ENCODE assay signal across 8 mouse cellular contexts in the genomic region with DNA sequence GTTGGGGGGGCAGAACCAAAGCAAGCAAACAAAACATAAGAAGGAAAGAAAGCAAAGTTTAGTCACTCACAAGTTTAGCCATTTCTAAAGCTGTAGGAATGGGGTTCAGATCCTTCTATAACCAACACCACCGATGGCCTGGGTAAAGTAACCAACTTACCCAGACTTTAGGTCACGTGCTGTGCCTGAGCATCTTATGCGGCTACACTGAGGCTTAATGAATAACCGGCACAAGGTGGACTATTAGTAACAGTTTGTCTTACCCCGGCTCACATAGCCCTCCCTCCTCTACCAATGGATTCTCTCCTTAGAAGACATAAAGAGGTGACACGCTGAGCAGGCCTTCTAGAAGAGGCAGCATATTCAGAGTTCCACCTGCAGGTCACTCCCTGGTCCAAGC. TPM values are rescaled to one million over a fixed set of nuclear protein-coding genes. Genes with fewer than 3 reads are reported as not detected.
A peak's percentile ranks its signal among the peaks of the same experiment; 100 is the strongest.
DNase-seq lines count a peak whose midpoint lies in the region; ATAC-seq and TF ChIP-seq lines count a peak whose summit lies in the region.

No protein-coding gene starts in this region.

- intact Hi-C loops in gastrocnemius, postnatal 14 days (cut with DNase I; ENCODE audit: low total_unique reads): no loop called here

- H3K4me3 ChIP-seq in cortical plate, adult 2 months (ENCODE audit: insufficient read depth, low read length): peak overlapping the region; percentile 100
- H3K4me3 ChIP-seq in intestine, embryonic 15.5 days (replicated peaks): peak overlapping the region; percentile 100
- H3K4me3 ChIP-seq in liver, embryonic 15.5 days (replicated peaks): peak overlapping the region; percentile 100

- peaks cover 8% of the 10 kb centered on the region; the same call in 1 of the 2 replicates for H3K4me1 ChIP-seq in cortical plate, adult 2 months (ENCODE audit: control insufficient read depth, insufficient read depth, low read length)
- H3K4me1 ChIP-seq in intestine, embryonic 15.5 days (replicated peaks): peaks cover 9% of the 10 kb centered on the region
- peaks cover 30% of the 10 kb centered on the region for H3K4me1 ChIP-seq in liver, embryonic 15.5 days (replicated peaks)

- no peak for TF ChIP-seq POLR2A in cortical plate, adult 2 months (IDR thresholded peaks at IDR 0.05; ENCODE audit: extremely low read depth, insufficient read depth, low read length)

- ATAC-seq in intestine, embryonic 15.5 days: no peak
- ATAC-seq in liver, embryonic 15.5 days (ENCODE audit: insufficient read depth): no peak

- WGBS in intestine, embryonic 15.5 days: 29% methylated on average over 6 of the region's 6 CpGs
- 48% methylated on average over 6 of the region's 6 CpGs for WGBS in liver, embryonic 15.5 days (ENCODE audit: insufficient replicate concordance)

- no peaks in the 10 kb centered on the region for H3K9me3 ChIP-seq in intestine, embryonic 15.5 days
- H3K9me3 ChIP-seq in liver, embryonic 15.5 days (replicated peaks): no peaks in the 10 kb centered on the region

- H3K36me3 ChIP-seq in intestine, embryonic 15.5 days: no peaks in the 10 kb centered on the region
- H3K36me3 ChIP-seq in liver, embryonic 15.5 days (replicated peaks): no peaks in the 10 kb centered on the region

- no peaks in the 10 kb centered on the region for H3K27me3 ChIP-seq in intestine, embryonic 15.5 days (replicated peaks)
- H3K27me3 ChIP-seq in liver, embryonic 15.5 days: peaks cover 37% of the 10 kb centered on the region

- peak overlapping the region; percentile 90 for H3K4me2 ChIP-seq in intestine, embryonic 15.5 days (replicated peaks)
- H3K4me2 ChIP-seq in liver, embryonic 15.5 days: peak overlapping the region; percentile 90

- H3K27ac ChIP-seq in cortical plate, adult 2 months (ENCODE audit: insufficient read depth, low read length): no peak overlapping the region
- no peak overlapping the region for H3K27ac ChIP-seq in intestine, embryonic 15.5 days
- H3K27ac ChIP-seq in liver, embryonic 15.5 days (replicated peaks): no peak overlapping the region; the same call in 1 of the 2 replicates

- no peak overlapping the region; the same call in 1 of the 2 replicates for H3K9ac ChIP-seq in intestine, embryonic 15.5 days
- H3K9ac ChIP-seq in liver, embryonic 15.5 days: peak overlapping the region; percentile 51; the same call in 1 of the 2 replicates

- TF ChIP-seq CTCF in cortical plate, adult 2 months (IDR thresholded peaks at IDR 0.05; ENCODE audit: extremely low read depth, insufficient read depth, low read length): no peak

- peak; percentile 26 for DNase-seq in cerebellum, adult 8-10 months
- DNase-seq in cerebellum, adult 11-12 months: no peak
- DNase-seq in ovary, postnatal 36 days (ENCODE audit: low spot score): no peak
- no peak for DNase-seq in urinary bladder, postnatal 10 days (ENCODE audit: low spot score)
- DNase-seq in gastrocnemius, postnatal 14 days: no peak

RNA-seq across cellular contexts. Expression of a gene that starts 1.0 kb away (rescaled TPM):
- polyA plus RNA-seq in cortical plate, adult 2 months (2012; rRNA removed): 73.9 and 76.5 TPM in 2 replicates
- polyA plus RNA-seq in intestine, embryonic 15.5 days (2015; fragmentation: Nextera tagmentation; extraction: Ambion mirVana): 22.4 and 30.5 TPM in 2 replicates
- 13.3 and 17.4 TPM in 2 replicates for polyA plus RNA-seq in liver, embryonic 15.5 days (2015; fragmentation: Nextera tagmentation; extraction: Ambion mirVana)
- 10 to 100 TPM; 48.7 to 51.8 TPM for total RNA-seq in gastrocnemius, postnatal 14 days (2021)

RNA-seq across cellular contexts. Expression of a gene that starts 35.5 kb away (rescaled TPM):
- 149 and 160 TPM in 2 replicates for polyA plus RNA-seq in cortical plate, adult 2 months (2012; rRNA removed)
- polyA plus RNA-seq in intestine, embryonic 15.5 days (2015; fragmentation: Nextera tagmentation; extraction: Ambion mirVana): 574 and 692 TPM in 2 replicates
- 499 and 578 TPM in 2 replicates for polyA plus RNA-seq in liver, embryonic 15.5 days (2015; fragmentation: Nextera tagmentation; extraction: Ambion mirVana)
- 100 to 1,000 TPM; 111 to 128 TPM for total RNA-seq in gastrocnemius, postnatal 14 days (2021)
